Mouse (Mus musculus) ES-E14 (cell line): ENCODE results near the gene Rfng.

ENCODE experiments used
- HCFC1 ChIP-seq: IDR thresholded peaks from 2 replicates; pipeline ENCODE4 v1.6.1; 2012; ENCODE audit warnings: low read length, inconsistent platforms, borderline replicate concordance; ENCODE audit not compliant: insufficient read depth
- ZC3H11A ChIP-seq: IDR thresholded peaks from 2 replicates; pipeline ENCODE4 v1.6.1; 2012; ENCODE audit warnings: low read depth, mild to moderate bottlenecking, inconsistent platforms, low read length, borderline replicate concordance

DNA sequence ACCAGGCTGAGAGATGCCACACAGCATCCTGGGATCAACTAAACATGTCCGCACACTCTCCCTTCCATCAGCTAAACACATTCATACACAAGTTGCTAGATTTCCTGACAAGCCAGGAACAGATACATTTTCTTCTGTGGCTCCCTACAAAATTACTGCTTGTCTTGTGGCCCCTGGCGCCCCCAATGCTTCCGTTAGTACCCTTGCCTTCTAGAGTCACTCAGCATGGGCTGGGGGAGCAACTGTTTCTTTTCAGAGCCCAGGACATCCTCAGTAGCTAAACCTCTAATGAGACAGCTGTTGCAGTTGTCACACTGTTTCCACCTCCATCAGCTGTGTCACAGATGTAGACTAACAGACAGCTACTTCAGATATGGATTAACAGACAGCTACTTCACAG is 11.3 kb downstream of the Rfng start:
- no peak for TF ChIP-seq HCFC1
- TF ChIP-seq ZC3H11A, result no peak
